Mouse (Mus musculus) common myeloid progenitor, adult 5-6 weeks (primary cell): ENCODE results near the gene Msrb3. TPM values are rescaled to one million over a fixed set of nuclear protein-coding genes. Genes with fewer than 3 reads are reported as not detected.

ENCODE experiments used
- ATAC-seq: replicated peaks from 2 replicates; pipeline ENCODE4 v1.8.0; 2016; ENCODE audit warnings: low read depth, mild to moderate bottlenecking, moderate TSS enrichment, inconsistent platforms; ENCODE audit not compliant: poor library complexity, severe bottlenecking
- total RNA-seq: library from RNA; stranded (forward); fragments of 200-1000, 187-1606 nt; gene quantifications from 2 replicates; pipeline ENCODE4 v1.2.3, GENCODE M21; 2017

Gene Msrb3
- total RNA-seq: 4.8 and 4.9 TPM in 2 replicates

DNA sequence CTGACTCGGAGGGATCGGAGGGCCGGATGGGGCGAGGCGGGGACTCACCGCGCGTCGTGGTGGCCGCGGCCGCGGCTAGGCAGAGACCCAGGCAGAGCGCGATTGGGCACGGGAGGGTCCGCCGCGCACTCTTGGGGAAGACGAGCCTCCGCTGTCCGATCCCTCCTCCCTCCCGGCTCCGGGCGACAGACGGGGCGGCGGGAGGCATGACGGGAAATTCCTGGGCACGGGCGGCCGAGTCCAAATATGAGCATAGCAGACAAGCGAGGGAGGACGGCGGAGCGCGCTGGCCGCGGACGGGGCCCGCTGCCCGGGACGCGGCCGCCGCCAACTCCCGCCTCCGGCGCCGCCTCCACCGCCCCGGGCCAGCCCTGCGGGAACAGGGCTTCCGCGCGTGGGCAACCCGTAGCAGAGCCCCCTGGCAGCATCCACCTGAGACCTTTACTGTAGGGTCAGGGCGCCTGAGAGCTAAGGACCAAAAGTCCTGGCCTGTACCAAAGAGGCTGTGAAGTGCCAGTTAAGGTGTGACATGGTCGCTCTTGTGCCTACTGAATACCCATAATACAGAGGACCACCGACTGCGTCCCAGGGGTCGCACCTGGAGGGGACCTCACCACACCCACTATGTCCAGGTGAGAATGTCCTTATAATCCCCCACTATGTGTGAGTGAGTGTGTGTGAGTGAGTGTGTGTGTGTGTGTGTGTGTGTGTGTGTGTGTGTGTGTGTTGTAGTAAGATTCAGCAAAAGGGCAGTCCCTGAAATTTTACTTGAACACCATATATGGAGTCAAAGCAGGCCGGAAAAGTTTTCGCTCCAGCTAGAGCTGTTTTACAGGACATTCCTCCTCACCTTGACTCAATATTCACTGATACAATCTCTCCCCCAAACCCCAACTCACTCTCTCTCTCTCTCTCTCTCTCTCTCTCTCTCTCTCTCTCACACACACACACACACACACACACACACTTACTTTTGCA is at the start of gene Msrb3:
Gene Msrb3, minus strand, starts transcription at position 317 of the 978 bp plus-strand sequence.
- 0 out of 2 replicates have a peak, but pooled peaks have one; percentile 7 for ATAC-seq

DNA sequence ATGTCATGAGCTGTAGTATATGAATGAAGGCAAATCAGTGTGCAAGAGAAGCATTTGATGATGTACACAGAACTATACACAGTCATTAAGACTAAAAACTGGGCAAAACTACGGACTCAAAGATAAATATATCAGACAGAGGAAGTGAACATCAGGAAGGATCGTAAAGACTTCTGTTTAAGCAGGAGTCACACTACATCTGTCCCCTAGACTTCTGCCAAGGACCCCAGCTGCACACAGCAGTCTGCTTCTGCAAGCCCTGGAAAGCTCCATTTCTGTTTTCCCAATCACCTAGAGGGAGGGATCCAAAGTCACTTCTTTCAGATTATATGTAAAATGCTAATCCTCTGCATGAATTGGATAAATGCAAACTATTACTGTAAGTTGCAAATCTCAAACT is 49.6 kb upstream of the Msrb3 start:
- ATAC-seq: no peak

DNA sequence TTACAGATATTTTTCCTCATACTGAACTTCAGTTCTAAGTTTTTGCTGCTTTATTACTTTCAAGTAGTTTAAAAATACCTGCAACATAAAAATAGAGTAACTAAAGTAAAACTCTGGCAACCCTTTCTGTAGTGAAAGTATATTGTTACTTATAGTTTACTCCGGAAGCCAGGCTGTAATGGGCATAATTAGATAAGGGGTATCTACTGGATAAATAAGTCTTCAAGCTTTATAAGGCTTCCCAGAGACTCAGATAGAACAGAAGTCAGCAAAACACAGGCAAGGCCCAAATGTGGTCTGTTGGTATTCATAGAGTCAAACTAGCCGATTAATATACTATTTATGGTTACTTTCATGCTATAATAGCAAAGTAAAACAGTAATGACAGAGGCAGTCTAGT is 48.9 kb upstream of the Msrb3 start:
- no peak; the same call in 1 of the 2 replicates for ATAC-seq

DNA sequence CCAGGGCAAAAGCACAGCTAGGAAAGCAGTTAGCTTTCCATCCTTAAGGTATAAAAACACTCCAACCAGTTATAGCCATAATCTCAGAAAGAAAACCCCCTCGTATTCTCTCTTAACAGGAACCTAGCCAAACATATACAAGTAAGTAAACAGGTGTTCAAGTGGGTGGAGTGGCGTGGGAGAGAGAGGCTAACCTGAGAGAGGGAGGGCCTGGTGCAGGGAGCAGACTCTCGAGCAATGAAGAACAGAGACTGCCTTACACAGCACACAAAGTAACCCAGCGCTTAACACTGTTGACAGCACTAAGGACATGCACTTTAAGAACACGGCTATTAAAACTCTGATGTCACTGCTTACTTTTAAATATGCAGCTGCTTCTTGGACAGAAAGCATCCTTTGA is 47.9 kb upstream of the Msrb3 start:
- ATAC-seq: no peak

DNA sequence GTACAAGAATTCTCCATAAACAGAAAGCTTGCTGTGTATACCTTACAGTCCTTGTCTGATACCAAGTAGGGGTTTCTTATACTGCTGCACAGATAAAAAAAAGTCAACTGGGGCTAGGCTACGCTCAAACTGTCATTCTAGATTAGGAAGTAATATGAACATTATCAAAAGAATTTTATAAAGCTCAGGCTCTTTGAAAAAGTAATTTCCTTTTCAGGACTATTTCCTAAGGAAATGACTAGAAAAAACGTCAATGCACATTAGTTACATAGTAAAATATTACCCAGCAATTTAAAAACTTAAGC is 40.0 kb upstream of the Msrb3 start:
- no peak; the same call in 1 of the 2 replicates for ATAC-seq

DNA sequence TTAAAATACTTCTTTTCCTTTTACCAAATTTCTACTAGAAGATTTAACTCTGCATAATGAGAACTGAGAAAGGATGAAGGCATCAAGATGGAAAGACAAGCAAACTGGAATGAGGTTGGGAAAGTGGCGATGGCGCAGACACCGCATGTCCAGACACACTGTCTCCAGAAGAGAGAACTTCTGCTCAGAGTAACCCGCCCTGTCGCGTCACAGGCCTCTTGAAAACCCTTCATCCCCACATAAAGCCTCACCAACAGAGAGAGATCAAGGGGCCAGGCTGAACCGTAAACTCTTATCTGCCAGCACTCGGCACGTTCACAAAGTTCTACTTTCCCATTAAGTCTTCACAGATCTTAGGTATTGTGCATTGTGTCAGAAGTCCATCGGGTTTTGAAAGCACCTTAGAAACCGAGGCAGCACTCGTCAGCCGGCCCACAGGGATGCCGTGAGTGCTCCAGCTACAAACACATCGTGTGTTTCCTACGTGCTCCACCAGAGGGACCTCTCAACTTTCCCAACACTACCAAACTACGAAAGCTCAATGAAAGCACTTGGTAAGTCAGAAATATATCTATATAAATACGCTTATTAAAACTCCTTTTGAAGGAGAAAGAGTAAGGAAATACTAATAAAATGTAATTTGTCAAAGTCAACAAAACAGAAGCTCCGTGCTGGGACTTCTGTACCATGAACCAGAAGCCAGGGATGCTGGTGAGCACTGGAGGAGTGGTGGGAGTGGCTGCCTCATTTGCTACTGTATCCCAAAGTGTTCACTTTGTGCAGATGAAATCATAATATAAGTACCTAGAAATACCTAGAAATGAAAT is 39.4 kb upstream of the Msrb3 start:
- ATAC-seq: peak; percentile 93

DNA sequence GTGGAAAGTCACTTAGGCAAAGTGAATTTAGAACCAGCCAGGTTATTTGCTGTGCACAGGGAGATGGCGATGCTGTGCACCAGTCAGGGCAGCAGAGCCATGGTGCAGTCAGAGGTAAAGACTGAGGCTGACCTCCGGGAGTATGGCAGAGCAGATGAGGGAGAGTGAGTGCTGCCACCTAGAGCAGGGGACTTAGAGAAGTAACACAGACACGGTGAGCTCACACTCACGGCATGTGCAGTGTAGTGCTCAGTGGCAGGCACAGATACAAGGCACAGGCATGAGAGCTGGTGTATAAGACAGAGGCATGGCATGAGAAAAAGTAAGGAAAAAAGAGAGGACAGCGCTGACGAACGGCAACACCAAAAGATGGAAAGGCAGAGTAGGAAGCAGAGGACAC is 30.6 kb upstream of the Msrb3 start:
- no peak for ATAC-seq

DNA sequence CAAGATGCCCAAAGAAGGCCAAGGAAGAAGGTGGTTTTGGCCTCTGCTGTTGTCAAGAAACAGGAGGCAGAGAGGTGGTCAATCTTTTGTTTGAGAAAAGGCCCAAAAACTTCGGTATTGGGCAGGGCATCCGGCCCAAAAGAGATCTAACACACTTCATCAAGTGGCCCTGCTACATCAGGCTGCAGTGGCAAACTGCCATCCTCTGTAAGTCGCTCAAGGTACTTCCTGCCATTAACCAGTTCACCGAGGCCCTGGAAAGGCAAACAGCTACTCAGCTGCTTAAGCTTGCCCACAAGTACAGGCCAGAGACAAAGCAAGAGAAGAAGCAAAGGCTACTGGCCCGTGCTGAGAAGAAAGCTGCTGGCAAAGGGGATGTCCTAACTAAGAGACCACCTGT is 29.3 kb upstream of the Msrb3 start:
- ATAC-seq: no peak

DNA sequence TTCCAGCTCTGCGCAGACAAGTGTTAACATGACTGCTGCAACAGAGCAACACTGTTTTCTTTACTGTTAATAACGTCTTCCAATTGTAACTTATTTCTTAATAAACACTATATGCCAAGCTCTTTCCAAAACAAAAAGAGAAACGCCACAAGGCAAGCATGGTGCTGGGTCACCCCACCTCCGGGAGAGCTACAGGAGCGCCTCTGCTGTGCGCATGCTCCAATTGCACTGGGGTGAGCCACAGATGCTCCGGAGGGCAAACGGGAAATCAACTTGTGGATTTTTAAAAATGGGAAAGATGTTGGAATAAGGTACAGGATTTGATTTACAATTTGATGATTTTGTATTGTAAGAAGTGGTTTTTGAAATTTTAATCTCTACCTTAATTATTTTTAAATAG is 27.3 kb upstream of the Msrb3 start:
- no peak for ATAC-seq

DNA sequence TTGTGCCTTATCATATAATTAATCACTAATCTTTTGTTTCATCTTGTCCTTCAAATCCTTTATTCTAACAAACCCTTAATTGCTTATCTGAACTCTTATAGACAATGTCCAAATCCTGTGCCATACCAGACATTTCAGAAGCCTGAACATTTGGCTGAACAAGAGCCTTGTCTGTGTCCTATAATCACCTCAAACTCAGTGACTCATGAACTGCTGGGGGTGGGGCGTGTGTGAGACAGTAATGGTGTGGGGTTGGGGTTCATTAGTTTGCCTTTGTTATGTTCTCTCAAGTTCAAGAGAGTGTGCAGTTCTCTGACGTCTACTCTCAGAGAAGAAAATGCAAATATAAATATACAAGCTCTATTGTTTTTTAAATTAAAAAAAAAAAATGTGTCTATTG is 22.6 kb upstream of the Msrb3 start:
- ATAC-seq: no peak

DNA sequence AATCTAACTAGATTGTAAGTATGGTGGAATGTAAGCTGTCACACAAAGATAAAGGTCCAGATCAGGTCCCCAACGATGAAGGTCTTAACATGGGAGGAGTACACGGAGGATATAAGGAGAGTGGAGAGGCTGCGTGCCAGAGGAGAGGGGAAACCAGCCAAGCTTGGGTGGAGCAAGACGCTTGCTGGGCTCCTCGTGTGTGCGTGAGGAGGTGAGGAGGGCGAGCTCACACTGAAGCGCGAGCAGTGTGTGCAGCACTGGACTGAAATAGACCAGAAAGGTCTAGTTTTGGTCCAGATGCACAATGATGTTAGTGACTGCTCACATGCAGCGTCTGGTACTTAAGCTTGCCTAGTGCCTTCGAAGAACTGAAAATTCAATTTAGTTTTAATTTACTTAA is 21.7 kb upstream of the Msrb3 start:
- ATAC-seq: 0 out of 2 replicates have a peak, but pooled peaks have one; percentile 29

DNA sequence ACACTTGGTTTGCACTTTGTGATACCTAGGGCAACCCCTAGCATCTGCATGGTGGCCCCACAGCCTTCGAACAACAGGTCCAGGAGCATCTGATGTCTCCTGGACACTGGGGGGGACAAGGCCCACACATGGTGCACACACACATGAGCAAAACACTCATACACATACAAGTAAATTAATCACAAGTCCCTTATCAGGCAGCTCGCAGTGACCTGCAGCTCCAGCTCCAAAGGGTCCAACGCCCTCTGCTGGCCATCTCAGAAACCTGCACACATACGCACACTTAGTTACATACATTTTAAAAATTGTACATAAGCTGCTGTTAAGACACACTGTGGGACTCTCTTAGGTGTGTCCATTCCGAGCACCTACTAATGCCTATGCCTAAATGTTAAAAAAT is 17.3 kb upstream of the Msrb3 start:
- peak; percentile 51; the same call in 1 of the 2 replicates for ATAC-seq

DNA sequence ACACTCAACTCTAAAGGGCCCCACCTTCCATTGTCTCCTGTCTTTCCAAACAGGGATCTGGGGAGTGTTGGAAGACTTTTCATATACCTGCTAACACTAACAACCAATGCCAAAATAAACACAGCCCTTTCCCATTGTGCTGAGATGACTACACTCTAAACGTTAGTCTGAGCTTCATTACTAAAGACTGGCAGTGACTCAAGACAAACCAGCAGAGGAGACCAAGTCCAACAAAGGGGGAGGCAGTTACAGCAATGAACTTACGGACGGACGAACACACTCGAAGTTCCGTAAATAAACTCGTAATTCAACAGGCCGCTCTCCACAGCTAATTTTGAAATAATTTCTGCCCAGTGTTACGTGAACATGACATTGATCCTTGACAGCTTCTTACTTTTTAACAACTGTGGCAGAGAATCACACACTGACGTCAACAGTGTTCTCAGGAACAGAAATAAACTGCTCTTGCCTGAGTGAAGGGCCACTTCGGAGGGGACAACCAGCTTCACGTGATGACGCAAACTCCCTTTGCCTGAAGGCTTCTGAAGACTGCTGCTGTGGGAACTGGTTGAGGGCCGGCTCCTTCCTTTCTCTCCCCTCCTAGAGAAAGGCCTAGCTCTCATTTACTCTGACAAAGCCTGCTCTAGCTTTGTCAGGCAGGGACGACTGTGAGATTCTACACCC is 16.2 kb upstream of the Msrb3 start:
- ATAC-seq: no peak

DNA sequence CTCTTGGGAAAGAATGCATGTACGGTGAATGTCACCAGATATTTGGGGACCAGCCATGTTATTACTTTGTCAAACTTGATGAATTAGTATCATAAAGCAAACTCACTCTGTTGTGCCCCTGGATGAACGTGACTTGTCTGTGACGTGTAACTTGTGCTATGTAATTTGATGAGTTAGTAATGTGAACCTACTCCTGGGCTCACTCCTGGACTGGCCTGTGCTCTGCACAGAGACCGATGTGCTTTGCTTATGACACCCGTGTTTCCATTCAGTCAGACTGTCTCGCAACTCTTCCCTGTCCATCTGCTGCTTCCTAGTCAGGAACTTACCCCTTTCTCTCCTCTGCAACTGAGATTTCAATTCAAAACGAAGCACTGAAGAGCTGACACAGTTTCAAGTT is 15.4 kb upstream of the Msrb3 start:
- no peak for ATAC-seq

DNA sequence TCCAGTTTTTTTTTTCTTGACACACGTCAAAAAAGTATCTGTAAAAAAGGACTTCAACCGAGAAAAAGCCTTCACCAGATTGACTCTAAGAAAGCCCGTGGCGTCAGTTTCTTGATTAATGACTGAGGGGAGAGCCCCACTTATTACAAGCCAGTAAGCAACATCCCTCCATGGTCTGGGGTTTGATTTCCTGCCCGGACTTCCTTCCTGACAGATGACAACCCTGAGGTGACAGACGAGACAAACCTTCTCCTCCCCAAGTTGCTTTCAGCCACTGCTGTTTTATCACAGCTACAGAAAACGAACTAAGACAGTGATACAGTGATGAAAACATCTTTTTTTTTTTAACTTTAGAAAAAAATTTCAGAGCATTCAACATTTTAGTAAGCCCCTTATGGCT is 14.9 kb upstream of the Msrb3 start:
- ATAC-seq: peak; percentile 58; the same call in 1 of the 2 replicates

DNA sequence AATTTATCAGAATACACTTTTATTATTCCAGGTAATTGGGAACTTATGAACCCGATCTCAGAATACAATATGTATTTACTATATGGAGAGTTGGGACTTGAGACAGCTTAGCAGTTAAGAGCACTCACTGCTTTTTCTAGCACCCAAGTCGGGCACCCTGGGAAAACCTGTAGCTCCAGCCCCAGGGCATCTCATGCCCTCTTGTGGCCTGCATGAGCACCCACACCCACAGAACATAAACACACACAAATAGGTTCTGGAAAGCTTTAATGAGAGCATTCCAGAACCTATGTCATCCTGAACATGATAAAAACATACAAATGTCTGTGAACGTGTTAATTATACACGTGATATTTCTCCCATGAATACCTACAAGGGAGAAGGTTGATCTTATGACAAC is 13.1 kb upstream of the Msrb3 start:
- no peak for ATAC-seq

DNA sequence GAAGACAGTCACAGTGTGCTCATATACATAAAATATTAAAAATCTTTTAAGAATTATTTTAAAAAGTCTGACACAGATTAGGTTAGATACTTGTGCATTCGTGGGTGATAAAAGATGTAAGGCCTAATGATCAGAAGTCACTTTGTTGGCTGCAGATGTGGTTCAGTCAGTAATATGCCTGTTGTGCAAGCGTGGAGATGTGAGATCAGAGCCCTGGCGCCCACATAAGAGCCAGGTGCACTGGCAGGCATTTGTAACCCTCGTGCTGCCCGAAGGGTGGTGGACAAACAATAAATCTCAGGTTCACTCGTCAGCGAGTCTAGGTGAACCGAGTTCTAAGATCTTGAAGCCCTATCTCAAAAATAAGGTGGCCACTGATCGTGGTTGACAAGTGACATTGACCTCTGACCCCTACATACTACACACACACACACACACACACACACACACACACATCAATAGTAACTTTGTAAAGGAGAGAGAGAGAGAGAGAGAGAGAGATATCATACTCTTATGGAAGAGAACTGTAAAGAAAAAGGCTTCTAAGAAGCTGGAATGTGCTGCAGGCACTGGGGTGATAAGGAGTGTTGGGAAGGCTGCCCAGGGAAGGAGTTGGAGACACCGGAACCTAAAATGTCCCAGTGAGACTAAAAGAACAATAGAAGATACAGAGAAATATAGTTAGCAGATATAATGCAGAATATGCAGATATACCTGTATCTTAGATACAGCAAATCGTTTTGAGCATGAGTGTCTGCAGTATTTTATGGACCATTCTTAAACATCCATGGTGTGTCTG is 10.1 kb upstream of the Msrb3 start:
- no peak for ATAC-seq

DNA sequence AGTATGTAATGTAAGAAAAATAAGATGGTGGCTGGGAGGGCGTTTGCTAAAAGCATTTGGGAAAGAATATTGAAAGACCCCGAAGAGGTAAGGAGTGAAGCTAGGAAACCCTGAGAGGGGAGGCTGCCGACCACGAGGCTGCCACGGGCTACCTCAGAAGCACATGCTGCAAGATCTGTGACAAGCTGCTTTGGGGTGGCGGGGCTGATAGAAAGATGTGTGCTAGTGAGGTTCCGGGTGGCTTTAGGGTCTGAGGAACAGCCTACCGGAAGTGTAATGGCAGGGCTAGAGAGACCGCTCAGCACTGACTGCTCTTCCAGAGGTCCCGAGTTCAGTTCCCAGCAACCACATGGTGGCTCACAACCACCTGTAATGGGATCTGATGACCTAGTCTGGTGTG is 5.8 kb upstream of the Msrb3 start:
- ATAC-seq: no peak

DNA sequence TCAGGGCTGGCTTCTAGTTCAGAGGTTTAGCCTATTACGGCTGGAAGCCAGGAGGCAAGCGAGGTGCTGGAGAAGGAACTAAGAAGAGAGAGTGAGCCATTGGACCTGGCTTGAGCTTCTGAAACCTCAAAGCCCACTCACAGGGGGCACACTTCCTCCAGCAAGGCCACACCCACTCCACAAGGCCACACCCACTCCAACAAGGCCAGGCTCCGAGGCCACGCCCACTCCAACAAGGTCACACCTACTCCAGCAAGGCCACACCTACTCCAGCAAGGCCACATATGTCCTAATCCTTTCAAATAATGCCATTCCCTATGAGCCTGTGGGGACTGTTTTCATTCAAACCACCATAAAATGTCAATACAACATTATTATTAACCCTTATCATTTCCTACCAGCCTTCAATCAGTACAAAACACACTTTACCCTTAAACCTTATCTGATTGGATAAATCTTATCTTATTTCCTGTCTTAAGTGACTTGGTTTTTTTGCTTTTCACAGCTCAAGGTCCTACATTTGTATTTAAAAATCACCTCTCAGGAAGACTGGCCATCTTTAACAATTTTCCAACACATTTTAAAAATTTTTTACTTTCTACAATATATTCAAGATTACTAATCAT is 5.1 kb upstream of the Msrb3 start:
- ATAC-seq: peak; percentile 67
